Mouse (Mus musculus) A20 (cell line): ENCODE measurements around the gene Mpp5.
A peak's percentile ranks its signal among the peaks of the same experiment; 100 is the strongest.

ENCODE experiments used
- DNase-seq: peaks from one replicate; pipeline ENCODE4 v3.0.0-alpha.2; 2011; ENCODE audit warnings: low read depth, low spot score

Mpp5 gene

GRCm38 (mm10) chr12:78748557-78749377 is at the start of gene Mpp5:
TSS of gene Mpp5 (plus strand) at chr12:78748907.
- peak; percentile 97 for DNase-seq

DNA sequence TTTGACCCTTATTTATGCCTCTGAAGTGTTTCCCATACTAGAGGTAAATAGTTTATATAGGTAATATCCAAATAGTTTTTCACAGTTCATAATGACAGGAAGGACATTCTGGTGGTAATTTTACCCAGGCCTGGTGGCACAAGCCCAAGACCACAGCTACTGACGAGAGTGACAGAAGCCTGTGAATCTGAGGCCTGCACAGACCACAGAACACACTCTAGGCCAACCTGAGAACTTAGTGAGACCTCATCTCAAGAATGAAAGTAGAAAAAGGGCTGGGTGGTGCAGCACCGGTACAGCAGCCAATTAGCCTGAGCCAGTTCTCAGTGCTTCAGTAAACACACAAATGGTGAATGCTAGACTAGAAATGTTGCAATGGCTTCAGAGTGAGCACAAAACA is 30.9 kb upstream of the Mpp5 start:
- DNase-seq: no peak

- no peak for DNase-seq
These were observed 21.0 kb upstream of the Mpp5 start for GRCm38 (mm10) chr12:78727723-78728122.

- no peak for DNase-seq
These were observed 9.1 kb upstream of the Mpp5 start for GRCm38 (mm10) chr12:78739633-78740032.

GRCm38 (mm10) chr12:78740289-78740688 is 8.4 kb upstream of the Mpp5 start:
- no peak for DNase-seq

GRCm38 (mm10) chr12:78746226-78746625 is 2.5 kb upstream of the Mpp5 start:
- no peak for DNase-seq

DNA sequence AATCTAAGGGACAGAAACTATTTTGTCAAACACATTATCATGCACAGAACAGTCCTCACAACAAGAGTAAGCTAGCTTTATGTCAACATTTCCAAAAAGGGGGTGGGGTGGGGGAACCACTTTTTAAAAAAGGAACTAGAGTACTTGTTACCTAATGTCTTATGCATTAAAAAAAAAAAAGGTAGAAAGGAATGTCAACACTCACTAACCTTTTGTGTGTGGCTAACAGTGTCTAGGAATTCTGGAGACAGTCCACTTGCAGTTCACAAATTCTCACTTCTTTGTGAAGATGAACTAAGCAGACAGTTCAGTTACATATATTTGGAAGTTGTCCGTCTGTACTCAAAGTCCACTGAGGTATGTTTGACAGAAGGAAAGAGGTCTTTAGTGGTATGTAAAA is 1.3 kb upstream of the Mpp5 start:
- DNase-seq: no peak

DNA sequence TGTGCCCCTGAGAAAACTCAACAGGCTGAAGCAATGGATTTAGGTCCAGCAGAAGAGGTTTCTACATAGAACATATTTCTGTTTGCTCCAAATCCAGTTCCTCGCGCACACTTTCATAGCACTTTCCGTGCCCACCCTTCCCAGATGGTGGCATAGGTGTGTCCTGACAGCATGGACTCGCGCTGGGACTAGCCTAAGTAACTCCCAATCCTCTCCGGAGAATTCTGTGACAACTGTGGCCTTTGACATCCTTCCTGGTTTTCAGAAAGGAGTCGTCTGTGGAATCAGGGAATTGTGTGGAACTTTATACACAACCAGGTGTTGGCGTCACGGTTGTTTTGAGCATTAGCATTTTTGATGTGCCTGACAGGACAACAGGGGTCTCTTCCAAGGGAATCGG is 594 bp upstream of the Mpp5 start:
- no peak for DNase-seq

GRCm38 (mm10) chr12:78749378-78749801 is 683 bp downstream of the Mpp5 start:
- no peak for DNase-seq

DNA sequence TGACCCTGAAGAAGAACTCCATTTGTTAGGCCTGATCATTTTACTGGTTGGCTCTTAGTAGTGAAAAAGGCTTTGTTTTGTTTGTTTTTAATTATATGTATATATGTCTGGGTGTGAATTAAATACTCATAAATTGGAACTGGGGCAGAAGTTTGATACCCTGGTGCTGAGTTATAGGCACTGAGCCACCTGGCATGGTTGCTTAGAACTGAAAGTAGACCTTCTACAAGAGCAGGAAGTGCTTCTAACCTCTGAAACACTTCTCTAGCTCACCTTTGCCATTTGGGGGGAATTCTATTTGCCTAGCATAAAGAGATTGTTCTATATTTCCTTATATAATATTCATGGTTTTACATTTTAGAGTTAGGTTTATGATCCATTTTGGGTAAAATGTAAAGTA is 13.3 kb downstream of the Mpp5 start:
- peak; percentile 54 for DNase-seq

DNA sequence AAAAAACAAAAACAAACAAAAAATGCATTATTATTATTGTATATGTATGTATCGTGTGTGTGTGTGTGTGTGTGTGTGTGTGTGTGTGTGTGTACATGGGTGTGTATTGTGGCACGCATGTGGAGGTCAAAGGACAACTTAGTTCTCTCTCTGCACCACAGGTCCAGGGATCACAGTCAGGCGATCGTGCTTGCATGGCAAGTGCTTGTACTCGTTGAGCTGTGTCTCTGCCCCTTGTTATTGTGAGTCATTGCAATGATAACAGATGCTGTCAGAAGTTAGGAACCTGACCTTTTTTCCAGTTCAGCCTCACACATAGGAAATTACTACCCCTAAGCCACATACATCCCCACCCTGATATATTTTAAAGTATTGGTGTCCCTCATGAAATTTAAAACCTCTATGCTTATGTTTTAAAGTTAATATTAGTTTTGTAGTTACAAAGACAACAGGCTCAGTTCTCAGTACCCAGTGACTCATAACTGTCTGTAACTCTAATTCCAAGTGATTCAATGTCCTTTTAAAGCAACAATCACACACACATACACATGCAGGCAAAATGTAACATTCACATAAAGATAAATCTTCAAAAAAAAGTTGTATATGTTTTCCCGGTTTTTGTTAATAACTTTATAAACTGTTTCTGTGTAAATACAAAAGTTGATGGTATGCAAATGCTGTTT is 20.5 kb downstream of the Mpp5 start:
- DNase-seq: no peak

DNA sequence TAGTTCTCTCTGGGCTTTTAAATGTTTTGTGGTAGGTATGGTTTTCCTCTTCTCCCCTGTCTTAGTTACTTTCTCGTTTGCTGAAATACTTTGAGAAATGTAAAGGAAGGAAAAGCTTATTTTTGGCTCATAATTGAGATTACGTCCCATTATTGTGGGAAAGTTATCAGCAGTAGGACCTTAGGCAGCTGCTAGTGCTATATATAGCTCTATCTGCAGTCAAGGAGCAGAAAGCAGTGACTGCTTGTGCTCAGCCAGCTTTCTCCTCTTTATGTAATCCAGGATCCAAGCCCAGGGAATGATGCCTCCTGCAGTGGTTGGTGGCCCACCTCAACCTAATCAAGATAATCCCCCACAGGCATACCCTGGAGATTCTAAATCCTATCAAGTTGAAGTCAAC is 24.5 kb downstream of the Mpp5 start:
- no peak for DNase-seq

GRCm38 (mm10) chr12:78777916-78778315 is 29.2 kb downstream of the Mpp5 start:
- DNase-seq: no peak

DNA sequence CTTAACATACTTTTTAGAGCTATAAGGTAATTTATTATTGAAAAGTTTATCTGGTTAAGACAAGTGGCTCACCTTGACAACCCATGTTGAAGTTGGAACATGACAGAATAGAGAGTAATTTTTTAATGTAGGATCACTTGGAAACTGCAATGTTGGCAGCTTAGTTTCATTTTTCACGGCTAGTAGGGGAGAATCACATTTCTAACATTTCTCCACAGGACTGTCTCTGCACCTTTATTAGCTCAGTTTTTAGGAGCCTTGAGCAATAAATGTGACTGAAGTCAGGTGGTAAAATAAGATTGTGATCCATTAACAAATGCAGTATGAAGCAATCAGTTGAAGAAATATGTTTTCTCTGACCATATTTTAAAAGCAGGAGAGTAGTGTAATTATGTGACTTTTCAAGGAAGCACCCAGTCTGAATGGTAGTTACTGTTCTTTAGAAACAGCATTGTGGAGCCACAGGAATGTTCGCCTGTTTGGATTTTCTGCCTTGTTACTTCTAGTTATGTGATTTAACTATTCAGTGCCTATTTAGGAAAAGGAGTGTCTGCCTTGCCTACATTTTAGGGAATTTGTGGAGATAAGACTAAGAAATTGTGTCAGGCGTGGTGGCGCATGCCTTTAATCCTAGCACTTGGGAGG is 29.8 kb downstream of the Mpp5 start:
- no peak for DNase-seq

DNA sequence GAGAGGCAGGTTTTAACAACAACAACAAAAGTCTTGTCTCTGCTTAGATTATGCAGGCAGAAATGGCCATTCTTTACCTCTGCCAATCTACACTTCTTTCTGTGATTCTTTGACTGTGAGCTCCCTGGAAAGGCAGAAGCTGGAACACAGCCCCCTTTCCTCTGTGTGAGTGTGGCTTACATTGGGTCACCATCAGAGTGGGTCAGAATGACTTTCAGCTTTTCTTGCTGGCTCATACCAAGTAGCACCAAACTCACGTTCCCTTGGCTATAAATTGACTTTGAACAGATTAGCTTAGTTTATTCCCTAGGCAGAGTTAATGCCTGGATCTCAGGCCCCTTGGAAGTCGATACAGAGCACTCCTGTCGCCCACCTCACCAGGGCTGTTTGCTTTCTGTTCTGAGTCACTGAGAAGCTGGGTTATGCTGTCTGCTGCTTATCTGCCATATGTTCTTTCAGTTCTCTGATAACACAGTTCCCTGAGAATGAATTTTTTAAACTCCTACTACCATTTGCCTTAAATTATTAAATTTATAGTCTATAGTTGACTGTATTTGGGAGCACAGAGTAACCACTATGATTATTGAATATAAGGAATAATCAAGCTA is 39.7 kb downstream of the Mpp5 start:
- DNase-seq: no peak

GRCm38 (mm10) chr12:78790791-78791190 is 42.1 kb downstream of the Mpp5 start:
- DNase-seq: no peak

- DNase-seq: no peak
These were observed 45.5 kb downstream of the Mpp5 start for GRCm38 (mm10) chr12:78794236-78794635.

DNA sequence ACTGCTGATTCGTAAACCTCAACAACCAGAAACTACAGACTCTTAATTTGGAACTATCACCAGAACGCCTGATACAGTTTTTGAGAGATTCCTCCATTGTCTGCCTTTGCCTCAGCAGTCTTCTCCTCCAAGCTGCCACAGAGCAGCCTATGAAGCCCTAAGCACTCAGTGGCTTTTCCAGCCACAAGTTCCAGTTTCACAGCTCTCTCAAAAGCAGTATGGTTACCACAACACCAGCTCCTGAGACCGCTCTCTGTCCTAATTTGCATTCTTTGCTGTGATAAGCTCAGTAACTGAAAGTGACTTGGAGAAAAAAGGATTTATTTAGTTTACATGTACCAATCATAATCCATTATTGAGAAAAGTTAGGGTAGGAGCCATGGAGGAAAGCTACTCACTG is 51.3 kb downstream of the Mpp5 start:
- DNase-seq: peak; percentile 80

GRCm38 (mm10) chr12:78801836-78802235 is 53.1 kb downstream of the Mpp5 start:
- no peak for DNase-seq

DNA sequence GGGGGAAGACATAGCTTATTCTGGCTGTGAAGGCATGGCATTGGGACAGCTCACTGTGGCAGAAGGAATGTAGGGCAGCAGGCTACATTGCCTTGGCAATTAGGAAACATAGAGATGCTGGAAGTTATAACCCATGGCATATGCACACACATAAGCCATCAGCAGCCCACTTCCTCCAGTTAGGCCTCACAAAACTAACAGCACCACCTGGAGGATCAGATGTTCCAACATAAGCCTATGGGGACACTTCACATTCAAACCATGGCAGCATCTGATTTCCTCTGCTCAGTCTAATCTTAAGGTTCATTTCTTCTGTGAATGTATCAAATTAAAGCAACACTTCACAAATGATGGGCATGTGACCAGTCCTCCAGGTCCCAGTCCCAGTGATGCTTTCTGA is 65.7 kb downstream of the Mpp5 start:
- DNase-seq: peak; percentile 22

DNA sequence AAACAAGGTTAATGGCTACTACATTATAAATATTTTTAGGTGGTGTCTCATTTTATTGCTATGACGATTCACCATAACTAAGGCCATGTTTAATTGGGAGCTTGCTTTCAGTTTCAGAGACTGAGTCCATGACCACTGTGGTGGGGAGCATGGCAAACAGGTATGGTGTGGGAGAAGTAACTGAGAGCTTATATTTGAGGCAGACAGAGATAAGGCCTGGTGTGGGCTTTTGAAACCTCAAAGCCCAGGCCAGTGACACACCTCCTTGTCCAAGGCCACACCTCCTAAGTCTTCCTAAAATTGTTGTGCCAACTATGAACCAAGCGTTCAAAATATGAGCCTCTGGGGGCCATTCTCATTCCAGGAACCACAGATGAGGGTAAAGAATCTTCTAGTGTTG is 85.8 kb downstream of the Mpp5 start:
- no peak for DNase-seq

- DNase-seq: no peak
These were observed 91.2 kb downstream of the Mpp5 start for GRCm38 (mm10) chr12:78839906-78840305.
